Mouse (Mus musculus): Measurements from ENCODE around the gene Atp6v0c.

The Atp6v0c gene

DNA sequence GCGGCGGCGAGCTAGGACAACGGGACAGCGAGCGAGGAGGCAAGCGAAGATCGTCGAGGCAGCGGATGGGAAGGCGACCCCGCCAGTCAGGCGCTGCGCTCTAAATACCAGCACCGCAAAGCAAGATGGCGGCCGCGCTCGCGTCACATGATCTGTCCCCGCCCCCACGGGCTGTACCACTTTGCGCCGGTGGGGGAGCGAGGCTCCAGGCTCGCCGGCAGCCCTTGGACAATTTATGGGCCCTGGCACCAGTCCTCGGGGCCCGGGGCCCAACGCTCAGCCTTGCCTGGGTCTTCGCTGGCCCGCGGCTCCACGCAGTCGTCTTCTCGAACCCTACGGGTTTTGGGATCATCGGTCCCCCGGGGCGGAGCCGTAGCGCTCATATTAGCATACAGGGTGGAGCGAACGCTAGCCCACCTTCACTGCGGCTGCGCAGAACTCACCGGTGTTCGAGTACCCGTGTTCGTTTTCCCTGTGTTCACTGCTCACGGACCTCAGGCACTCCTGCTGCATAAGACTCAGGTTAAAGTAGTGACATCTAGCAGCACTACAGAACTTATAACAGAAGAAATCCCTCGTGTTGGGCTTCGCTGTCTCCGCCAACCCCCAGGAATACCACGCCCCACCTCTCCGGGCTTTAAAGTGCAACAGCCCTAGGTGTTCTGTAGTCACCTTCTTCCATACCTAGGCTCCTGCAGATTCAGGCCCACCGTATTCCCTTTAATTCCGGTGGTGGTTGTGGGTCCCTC lies at the start of gene Atp6v0c:
TSS of gene Atp6v0c (minus strand) at position 386 of the 749 bp plus-strand sequence.
- in situ Hi-C loops (cut with MboI, MseI), result no loop called here

- in situ Hi-C loops (cut with MboI, MseI), result no loop called here
These were observed 47.3 kb upstream of the Atp6v0c start for GRCm38 (mm10) chr17:24216836-24217235.

GRCm38 (mm10) chr17:24213186-24213585 lies 43.7 kb upstream of the Atp6v0c start:
- in situ Hi-C loops (cut with MboI, MseI), result no loop called here

DNA sequence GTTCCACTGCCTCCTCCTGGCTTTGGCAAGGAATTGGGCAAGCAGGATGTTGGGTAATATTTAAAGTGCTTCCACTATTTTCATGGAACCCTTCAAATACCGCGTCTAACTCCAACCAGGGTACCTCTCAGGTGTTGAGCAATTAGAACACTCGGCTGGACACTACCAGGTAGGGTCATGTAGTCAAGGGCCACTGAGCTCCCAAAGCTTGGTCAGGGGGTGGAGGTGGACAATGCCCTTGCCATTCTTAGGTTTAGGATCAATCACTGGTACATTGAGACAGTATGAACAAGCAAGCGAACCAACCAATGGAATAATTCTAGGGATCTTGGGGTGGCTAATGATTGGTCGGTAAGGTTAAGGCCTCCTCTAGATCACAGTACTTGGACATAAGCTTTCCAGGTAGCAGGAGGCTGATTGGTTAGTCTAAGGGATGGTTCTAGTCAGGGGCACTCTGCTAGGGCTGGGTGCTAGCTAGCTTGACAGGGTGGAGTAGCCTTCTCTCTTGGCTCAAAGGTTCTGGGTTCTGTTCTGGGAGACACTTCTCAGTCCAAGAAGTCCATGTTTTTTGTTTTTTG lies 43.0 kb upstream of the Atp6v0c start:
- in situ Hi-C loops (cut with MboI, MseI), result no loop called here

GRCm38 (mm10) chr17:24211631-24212440 lies 42.3 kb upstream of the Atp6v0c start:
- in situ Hi-C loops (cut with MboI, MseI), result no loop called here

DNA sequence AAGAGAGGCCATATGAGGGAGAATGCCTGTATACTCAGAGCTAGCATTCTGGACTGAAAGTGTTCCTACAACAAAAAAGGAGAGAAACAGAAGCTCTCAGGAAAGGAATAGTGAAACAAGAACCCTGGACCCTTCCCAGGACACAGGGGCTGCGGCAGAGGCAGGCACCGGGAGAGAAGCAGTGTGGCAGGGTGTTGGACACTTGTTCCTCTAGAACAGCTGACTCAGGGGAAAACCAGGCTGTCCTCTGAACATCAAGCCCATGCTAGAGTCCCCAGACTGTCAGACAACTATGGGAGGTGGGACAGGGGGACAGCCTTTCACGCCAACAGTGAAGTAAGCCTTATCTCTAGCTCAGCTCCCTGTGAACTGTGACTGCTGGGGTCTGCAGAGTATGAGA lies 41.1 kb upstream of the Atp6v0c start:
- in situ Hi-C loops (cut with MboI, MseI), result no loop called here

DNA sequence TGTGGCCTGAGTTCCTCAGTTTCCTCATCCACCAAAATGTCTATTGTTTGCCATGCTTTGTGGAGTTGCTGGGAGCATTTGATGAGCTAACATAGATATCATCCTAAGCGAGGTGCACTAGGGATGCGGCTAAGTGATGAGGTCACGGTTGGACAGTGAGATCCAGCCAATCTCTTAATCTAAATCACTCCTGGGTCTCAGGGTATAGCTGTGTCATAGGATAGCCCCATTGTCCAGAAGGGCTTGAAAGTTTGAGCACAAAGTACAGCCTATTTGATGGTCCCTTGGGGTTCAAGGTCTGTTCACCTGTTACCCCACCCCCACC lies 40.4 kb upstream of the Atp6v0c start:
- in situ Hi-C loops (cut with MboI, MseI), result no loop called here

- in situ Hi-C loops (cut with MboI, MseI), result no loop called here
These were observed 39.8 kb upstream of the Atp6v0c start, which contains the start of gene Ntn3 for GRCm38 (mm10) chr17:24209043-24209915. Gene Ntn3 (minus strand): TSS chr17:24209531.

- in situ Hi-C loops (cut with MboI, MseI), result no loop called here
These were observed 39.1 kb upstream of the Atp6v0c start for GRCm38 (mm10) chr17:24208641-24209042.

DNA sequence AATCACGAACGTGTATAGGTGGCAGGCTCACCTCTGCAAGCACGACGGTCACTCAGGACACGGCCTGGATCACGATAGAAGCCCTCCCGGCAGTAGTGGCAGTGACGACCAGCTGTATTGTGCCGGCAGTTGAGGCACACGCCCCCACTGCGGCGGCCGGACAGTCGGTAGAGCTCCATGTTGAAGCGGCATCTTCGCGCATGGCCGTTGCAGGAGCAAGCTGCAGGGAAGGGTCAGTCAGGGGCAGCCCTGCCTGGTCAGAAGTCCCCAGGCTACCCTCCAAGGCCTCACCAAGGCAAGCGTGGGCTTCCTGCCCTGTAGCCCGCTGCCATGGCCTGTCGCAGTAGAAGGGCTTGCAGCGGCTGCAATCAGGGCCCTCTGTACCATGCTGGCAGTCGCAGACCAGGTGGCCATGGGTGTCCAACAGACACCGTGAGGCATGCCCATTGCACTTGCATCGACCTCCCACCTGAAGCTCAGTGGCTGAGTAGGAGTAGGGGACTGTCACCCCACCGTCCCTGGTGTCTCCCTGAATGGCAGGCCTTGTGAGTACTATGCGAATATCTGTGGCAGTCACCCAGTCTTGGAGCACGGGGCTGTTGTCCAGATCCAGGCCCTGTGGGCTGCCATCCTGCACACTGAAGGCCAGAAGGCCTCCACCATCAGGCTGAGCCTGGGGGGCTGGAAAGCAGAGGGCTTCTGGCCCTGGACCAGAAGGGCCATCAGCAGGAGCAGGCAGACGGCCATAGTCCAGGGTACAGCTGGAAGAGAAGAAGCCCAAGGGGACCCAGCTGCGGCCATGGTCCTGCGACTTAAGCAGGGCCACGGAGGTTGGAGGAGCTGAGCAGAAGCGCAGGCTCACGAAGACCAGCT lies 38.5 kb upstream of the Atp6v0c start:
- in situ Hi-C loops (cut with MboI, MseI), result no loop called here

DNA sequence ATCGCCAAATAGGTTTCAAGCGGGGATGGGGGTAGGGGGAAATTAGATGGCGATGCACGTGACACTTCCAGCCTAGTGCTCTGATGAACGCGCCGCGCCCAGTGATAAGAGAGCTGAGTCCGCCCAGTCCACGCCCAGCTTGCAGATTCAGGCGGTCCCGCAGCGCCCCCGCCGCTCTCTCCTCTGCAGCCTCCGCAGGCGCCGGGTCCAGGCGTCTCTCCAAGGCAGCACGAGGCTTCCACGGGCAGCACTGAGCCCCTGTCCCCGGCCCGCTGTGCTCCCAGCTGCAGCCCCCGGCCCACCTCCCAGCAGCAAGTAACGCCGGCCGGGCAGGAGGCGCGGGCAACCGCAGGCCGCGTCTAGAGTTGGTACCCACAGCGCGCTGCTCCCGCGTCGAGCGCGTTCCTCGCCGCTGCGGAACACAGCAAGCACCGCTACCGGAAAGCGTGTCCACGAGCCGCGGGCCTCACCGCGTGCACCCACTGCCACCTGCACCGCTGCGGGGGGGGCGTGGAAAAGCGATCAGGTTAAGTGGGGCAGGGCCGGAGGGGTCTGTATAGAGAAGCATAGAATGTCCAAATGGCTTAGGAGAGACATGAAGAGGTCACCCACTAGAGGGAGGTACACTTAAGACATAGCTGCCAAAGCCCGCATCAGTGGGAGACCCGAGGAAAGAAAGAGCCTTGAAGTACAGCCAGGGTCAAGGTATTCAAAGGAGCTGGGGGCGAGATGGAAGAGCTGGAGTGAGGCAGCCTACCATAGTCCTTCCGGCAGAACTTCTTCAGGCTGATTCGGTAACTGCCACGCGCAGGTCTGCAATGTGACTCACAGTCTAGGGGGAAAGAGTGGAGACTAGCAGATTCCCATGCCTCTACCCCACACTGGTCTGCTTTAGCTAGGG lies 37.2 kb upstream of the Atp6v0c start:
- in situ Hi-C loops (cut with MboI, MseI), result no loop called here

- in situ Hi-C loops (cut with MboI, MseI), result no loop called here
These were observed 36.4 kb upstream of the Atp6v0c start for GRCm38 (mm10) chr17:24205908-24206361.

DNA sequence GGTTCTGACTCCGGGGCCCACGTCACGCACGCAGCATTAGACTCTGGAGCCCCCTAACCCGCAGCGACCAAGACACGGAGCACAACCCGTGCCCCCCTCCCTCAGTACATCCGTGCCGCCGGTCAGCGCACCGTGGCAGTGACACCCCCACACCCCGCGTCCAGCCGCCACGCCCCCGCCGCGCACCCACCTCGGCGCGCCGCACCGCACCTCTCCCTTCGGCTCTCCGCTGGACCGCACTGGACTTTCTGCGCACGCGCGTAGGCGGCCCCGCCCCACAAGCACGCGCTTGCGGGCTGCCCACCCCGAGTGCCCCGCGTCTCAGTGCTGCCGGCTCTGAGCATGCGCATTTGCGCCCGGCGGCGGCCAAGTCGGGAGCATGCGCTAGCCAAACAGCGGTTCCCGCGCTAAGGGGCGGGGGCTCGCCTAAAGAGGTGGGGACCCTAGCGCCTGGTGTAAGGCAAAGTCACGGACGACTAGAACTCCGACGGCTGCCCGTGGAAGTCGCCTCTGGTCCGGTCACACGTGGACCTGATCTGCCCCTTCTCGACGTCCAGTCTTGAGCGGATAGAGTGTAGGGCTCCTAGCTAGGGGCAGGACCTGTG lies 35.9 kb upstream of the Atp6v0c start, which contains the start of gene Tbc1d24:
TSS of gene Tbc1d24 (minus strand) at position 279 of the 605 bp plus-strand sequence.
- in situ Hi-C loops (cut with MboI, MseI), result no loop called here

DNA sequence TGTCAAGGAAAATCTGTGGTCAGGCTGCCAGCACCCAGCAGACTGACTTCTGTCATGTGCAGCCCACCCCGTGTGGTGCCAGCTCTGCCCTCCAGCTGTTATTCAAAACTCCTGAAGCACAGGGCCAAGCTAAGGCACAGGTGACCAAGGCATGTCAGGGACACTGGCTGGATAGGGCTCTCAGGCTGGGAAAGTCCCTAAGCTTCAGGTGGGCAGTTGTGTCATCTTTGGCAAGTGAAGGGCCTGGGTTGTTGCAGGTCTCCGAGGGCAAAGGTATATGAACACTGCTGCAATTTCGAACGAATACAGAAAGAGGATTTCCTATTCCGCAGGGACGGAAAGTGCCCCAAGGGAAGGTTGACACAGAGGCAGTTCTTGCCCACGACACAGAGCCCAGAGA lies 35.3 kb upstream of the Atp6v0c start:
- in situ Hi-C loops (cut with MboI, MseI), result no loop called here

DNA sequence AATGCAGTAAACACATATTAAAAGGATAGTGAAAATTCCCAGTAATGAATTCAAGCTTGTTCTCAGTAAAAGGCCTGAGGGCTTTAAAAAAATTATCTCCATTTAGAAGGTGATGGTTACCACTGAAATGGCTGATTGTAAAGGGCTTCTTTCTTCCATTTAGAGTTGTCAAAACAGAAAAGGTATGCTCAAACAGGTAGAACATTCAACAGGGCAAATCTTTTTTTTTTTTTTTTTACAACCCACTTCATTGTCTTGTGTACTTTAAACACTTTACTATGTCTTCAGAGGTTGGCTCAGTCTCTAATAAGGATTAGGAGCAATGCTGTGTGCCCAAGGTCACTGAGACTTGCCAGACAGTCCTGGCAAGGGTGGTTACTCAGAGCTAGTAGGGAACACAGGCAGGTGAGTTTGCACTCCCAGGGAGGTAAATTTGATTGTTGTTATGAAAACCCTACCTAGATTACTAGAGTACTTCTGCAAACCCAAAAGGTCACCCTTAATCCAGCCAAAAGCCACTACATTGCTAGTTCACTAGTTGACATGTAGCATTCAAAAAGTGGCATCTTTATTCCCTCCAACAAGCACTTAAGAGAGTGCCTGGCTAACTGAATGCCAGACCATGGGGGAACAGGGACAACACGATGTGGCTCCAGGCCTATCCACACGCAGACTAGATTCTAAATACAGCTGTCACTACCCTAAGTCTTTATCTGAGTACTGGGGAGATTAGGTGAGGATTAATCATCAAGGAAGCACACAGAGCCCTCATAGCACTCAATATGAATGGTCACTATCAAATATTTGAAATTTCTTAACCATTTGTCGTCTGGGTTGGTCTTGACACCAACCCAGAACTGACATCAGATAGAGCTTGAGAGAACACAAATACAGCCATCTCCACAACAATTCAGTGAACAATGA lies 34.4 kb upstream of the Atp6v0c start:
- in situ Hi-C loops (cut with MboI, MseI), result no loop called here

- in situ Hi-C loops (cut with MboI, MseI), result no loop called here
These were observed 33.6 kb upstream of the Atp6v0c start for GRCm38 (mm10) chr17:24203068-24203467.

DNA sequence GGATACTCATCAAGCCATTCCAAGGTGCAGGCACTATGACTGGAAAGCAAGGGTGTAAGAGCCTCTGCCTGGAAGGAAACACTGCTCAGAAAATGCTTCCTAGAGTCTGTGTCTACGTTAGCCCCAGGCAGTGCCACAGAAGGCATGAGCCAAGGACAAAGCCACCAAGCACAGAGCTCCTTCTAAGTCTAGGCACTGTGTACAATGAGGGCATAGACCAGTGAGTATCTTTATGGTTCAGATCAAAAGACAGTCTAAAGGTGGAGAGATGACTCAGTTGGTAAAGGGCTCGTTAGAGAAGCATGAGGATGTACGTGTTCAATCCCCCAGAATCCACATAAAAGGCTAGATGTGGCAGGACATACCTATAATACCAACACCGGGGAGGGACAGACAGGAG lies 31.6 kb upstream of the Atp6v0c start:
- in situ Hi-C loops (cut with MboI, MseI), result no loop called here

- in situ Hi-C loops (cut with MboI, MseI), result no loop called here
These were observed 30.2 kb upstream of the Atp6v0c start for GRCm38 (mm10) chr17:24199741-24200140.
